Mouse (Mus musculus) WW6 (cell line): ENCODE measurements around the gene Cpxm1.
"Not testable (repeated sequence)": the region's sequence is repeated elsewhere in the genome, so short reads cannot be mapped to it uniquely, and the experiment has no call there.

Source experiments
- DNase-seq: peaks from one replicate; pipeline ENCODE4 v3.0.0-alpha.2; 2013; ENCODE audit warnings: low read depth, low spot score

Gene Cpxm1

GRCm38 (mm10) chr2:130401891-130402290 is 4.5 kb upstream of the Cpxm1 start:
- DNase-seq = no peak

- DNase-seq = no peak
Observed at GRCm38 (mm10) chr2:130400046-130400445, 2.7 kb upstream of the Cpxm1 start.

GRCm38 (mm10) chr2:130398091-130398490 is 717 bp upstream of the Cpxm1 start:
- no peak for DNase-seq

- no peak for DNase-seq
Observed at GRCm38 (mm10) chr2:130395696-130396095, 1.7 kb downstream of the Cpxm1 start.

GRCm38 (mm10) chr2:130392836-130393235 is 4.5 kb downstream of the Cpxm1 start:
- DNase-seq = no peak

- no peak for DNase-seq
Observed at GRCm38 (mm10) chr2:130390993-130391625, 6.3 kb downstream of the Cpxm1 start.

- no peak for DNase-seq
Observed at GRCm38 (mm10) chr2:130388796-130389195, 8.6 kb downstream of the Cpxm1 start.

- no peak for DNase-seq
Observed at GRCm38 (mm10) chr2:130386212-130386611, 11.2 kb downstream of the Cpxm1 start.

- no peak for DNase-seq
Observed at GRCm38 (mm10) chr2:130383895-130384294, 13.5 kb downstream of the Cpxm1 start.

GRCm38 (mm10) chr2:130383205-130383604 is 14.2 kb downstream of the Cpxm1 start:
- DNase-seq = no peak

- no peak for DNase-seq
Observed at GRCm38 (mm10) chr2:130374951-130375350, 22.4 kb downstream of the Cpxm1 start.

- not testable (repeated sequence) for DNase-seq
Observed at GRCm38 (mm10) chr2:130373026-130373425, 24.3 kb downstream of the Cpxm1 start.

- DNase-seq = no peak
Observed at GRCm38 (mm10) chr2:130367386-130367785, 30.0 kb downstream of the Cpxm1 start.

- DNase-seq = no peak
Observed at GRCm38 (mm10) chr2:130365211-130366094, 31.9 kb downstream of the Cpxm1 start.

- DNase-seq = peak; percentile 52
Observed at GRCm38 (mm10) chr2:130362511-130363026, 34.8 kb downstream of the Cpxm1 start.

GRCm38 (mm10) chr2:130358852-130359251 is 38.5 kb downstream of the Cpxm1 start:
- no peak for DNase-seq

GRCm38 (mm10) chr2:130357551-130357950 is 39.8 kb downstream of the Cpxm1 start:
- no peak for DNase-seq

- no peak for DNase-seq
Observed at GRCm38 (mm10) chr2:130353889-130354288, 43.5 kb downstream of the Cpxm1 start.

GRCm38 (mm10) chr2:130353411-130353810 is 44.0 kb downstream of the Cpxm1 start:
- no peak for DNase-seq

- DNase-seq = no peak
Observed at GRCm38 (mm10) chr2:130351758-130352339, 45.5 kb downstream of the Cpxm1 start.

GRCm38 (mm10) chr2:130350376-130350775 is 47.0 kb downstream of the Cpxm1 start:
- DNase-seq = no peak

- DNase-seq = no peak
Observed at GRCm38 (mm10) chr2:130341220-130341580, 56.2 kb downstream of the Cpxm1 start.
